Mouse (Mus musculus) myocyte (in vitro differentiated cells): ENCODE results near the gene Nxpe4.

Experiments used
- CEBPB ChIP-seq: IDR thresholded peaks from 2 replicates; pipeline ENCODE4 v1.6.1; 2011; ENCODE audit warnings: mild to moderate bottlenecking, moderate library complexity; ENCODE audit not compliant: poor library complexity, insufficient read depth, severe bottlenecking
- E2F4 ChIP-seq: IDR thresholded peaks from one replicate; pipeline ENCODE4 v1.6.1; 2011; ENCODE audit warnings: mild to moderate bottlenecking, control low read depth, moderate library complexity; ENCODE audit not compliant: insufficient read depth
- USF1 ChIP-seq: IDR thresholded peaks from one replicate; pipeline ENCODE4 v1.6.1; 2011; ENCODE audit warnings: low read depth, mild to moderate bottlenecking, control low read depth, moderate library complexity

DNA sequence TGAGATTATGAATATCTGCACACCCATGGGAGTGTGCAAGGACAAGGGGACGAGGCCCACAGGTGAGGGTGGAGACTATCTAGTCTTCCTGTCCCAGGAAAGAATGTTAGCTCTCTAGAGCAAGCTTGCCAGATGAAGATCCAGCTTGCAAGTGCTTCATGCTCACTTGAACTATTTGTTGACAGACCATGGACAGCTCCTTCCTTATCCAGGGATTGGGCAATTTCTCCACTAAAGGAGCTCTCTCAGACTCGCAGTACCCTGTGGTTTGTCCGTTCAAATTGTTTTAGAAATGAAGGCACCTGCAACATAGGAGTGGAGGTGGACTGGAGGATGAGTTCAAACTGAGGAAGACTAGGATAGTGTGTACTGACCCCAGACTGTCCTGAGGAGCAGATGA lies 24.3 kb upstream of the Nxpe4 start:
- TF ChIP-seq CEBPB (peak; percentile 43; the same call in 1 of the 2 replicates), USF1 (no peak), E2F4 (no peak)
